Mouse (Mus musculus) heart, embryonic 10.5 days (tissue): ENCODE data around the gene Smad1. TPM values are rescaled to one million over a fixed set of nuclear protein-coding genes. Genes with fewer than 3 reads are reported as not detected.
A peak's percentile ranks its signal among the peaks of the same experiment; 100 is the strongest.
"Not testable (repeated sequence)": the region's sequence is repeated elsewhere in the genome, so short reads cannot be mapped to it uniquely, and the experiment has no call there.

Experiments used
- DNase-seq: peaks from one replicate; pipeline ENCODE4 v3.0.0-alpha.2; 2017; ENCODE audit warnings: low spot score
- H3K27ac ChIP-seq: fragments of 300-500 bp; sonication (generic); 2 replicates; pipeline ENCODE4 v1.5.1; 2016; ENCODE audit warnings: mild to moderate bottlenecking
- H3K27me3 ChIP-seq: fragments of 300-500 bp; sonication (generic); 2 replicates; pipeline ENCODE4 v1.6.1; 2016; ENCODE audit warnings: mild to moderate bottlenecking; ENCODE audit not compliant: poor library complexity, insufficient read depth, severe bottlenecking
- H3K36me3 ChIP-seq: fragments of 300-500 bp; sonication (generic); 2 replicates; pipeline ENCODE4 v1.6.1; 2016; ENCODE audit warnings: mild to moderate bottlenecking, moderate library complexity
- H3K4me1 ChIP-seq: fragments of 300-500 bp; sonication (generic); 2 replicates; pipeline ENCODE4 v1.6.1; 2016; ENCODE audit warnings: mild to moderate bottlenecking
- H3K4me3 ChIP-seq: fragments of 300-500 bp; sonication (generic); 2 replicates; pipeline ENCODE4 v1.5.1; 2016; ENCODE audit warnings: mild to moderate bottlenecking, moderate library complexity
- H3K9me3 ChIP-seq: fragments of 300-500 bp; sonication (generic); 2 replicates; pipeline ENCODE4 v1.6.1; 2016; ENCODE audit warnings: mild to moderate bottlenecking, moderate library complexity
- WGBS: fragments of 180-500 bp; shearing (Covaris S2); methylation state at CpG from one replicate; pipeline ENCODE4 v1.1.7; 2016; 5-methylcytosine and 5-hydroxymethylcytosine counted together
- polyA plus RNA-seq: library from polyadenylated mRNA; unstranded; fragments of >200 nt; fragmentation: Nextera tagmentation; extraction: Ambion mirVana; gene quantifications from 2 replicates; pipeline ENCODE4 v1.2.1, GENCODE M21; 2016

The Smad1 gene
- polyA plus RNA-seq = 20.1 and 32.1 TPM in 2 replicates

DNA sequence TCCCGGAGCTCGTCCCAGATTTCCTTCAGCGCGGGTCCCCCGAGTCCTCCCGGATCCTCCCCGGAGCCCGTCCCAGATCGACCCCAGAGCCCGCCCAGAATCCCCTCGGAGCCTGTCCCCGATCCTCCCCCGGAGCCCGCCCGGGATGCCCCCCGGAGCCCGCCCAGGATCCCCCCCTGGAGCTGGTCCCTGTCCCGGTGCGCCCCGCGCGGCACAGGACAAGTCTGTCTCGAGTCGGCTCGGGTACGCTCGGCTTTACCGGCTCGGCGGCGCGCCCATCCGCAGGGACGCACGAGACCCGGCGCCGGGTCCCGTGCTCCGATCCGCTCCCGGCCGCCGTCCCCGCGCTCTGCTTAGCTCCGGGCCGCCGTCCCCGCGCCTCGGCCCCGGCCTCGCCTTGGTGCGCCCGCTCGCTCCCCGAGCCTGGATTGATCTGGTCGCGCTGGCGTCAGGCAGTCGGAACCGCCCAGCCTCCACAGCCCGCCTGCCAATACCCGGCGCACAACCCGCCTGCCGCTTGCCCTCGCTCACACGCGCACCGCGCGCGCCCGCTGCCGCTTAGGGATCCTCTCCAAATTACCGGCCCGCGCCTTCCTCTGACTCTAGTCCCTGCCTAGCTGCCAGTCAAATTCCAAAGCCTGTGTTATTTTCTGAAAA is at the start of gene Smad1:
Gene Smad1 (minus strand): TSS at position 525 of the 657 bp plus-strand sequence.
- Histone ChIP-seq H3K4me1 (peaks cover 22% of the 10 kb centered on the region), H3K36me3 (no peaks in the 10 kb centered on the region), H3K9me3 (no peaks in the 10 kb centered on the region), H3K4me3 (peak within 1 kb of the TSS; percentile 96), H3K27me3 (no peaks in the 10 kb centered on the region), H3K27ac (peak within 1 kb of the TSS; percentile 99)
- WGBS = under 1% methylated on average over 73 of the region's 80 CpGs
- peak; percentile 95 for DNase-seq

GRCm38 (mm10) chr8:79447260-79447853 is 48.0 kb upstream of the Smad1 start:
- H3K4me3 ChIP-seq = no peak overlapping the region
- no peaks in the 10 kb centered on the region for H3K27me3 ChIP-seq
- no peaks in the 10 kb centered on the region for H3K36me3 ChIP-seq
- no peak for DNase-seq
- H3K27ac ChIP-seq = no peak overlapping the region
- H3K9me3 ChIP-seq = no peaks in the 10 kb centered on the region
- 80% methylated on average over 10 of the region's 10 CpGs for WGBS
- peaks cover 2% of the 10 kb centered on the region; the same call in 1 of the 2 replicates for H3K4me1 ChIP-seq

DNA sequence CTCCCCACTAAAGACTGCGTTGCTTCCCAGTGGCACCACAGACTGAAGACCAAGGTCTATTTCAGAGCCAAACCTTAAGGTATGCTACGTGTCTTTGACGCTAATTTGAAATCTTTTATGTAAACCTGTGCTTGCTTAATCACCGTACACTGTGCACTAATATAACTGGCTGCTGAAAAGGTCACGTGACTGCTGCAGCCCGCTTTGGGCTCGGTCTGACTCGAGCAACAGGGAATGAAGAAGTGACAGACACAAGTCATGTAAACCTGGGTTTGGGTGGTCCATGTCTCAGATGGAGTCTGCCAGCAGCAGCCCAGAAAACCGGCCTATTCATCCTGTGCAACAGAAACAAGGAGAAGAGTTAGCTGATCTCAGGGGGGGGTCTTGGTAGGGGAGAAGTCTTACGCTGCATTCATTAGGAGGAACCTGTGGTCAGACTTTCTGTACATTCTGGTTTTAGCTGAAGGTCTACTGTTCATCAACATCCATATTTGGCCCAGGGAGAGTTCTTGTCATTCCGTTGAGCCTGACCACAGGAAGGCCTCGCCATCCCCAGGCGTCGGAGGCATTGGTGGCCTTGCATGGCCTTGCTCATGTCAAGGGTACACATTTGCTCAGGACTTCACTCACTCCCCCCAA is 44.3 kb upstream of the Smad1 start:
- no peak overlapping the region for H3K27ac ChIP-seq
- H3K4me3 ChIP-seq = no peak overlapping the region
- peaks cover 2% of the 10 kb centered on the region; the same call in 1 of the 2 replicates for H3K4me1 ChIP-seq
- no peaks in the 10 kb centered on the region for H3K9me3 ChIP-seq
- no peak for DNase-seq
- WGBS = 74% methylated on average over 14 of the region's 14 CpGs
- H3K36me3 ChIP-seq = no peaks in the 10 kb centered on the region
- no peaks in the 10 kb centered on the region for H3K27me3 ChIP-seq

GRCm38 (mm10) chr8:79433953-79434500 is 34.7 kb upstream of the Smad1 start:
- Histone ChIP-seq H3K27me3 (no peaks in the 10 kb centered on the region), H3K4me1 (no peaks in the 10 kb centered on the region), H3K4me3 (no peak overlapping the region), H3K27ac (no peak overlapping the region), H3K36me3 (no peaks in the 10 kb centered on the region), H3K9me3 (no peaks in the 10 kb centered on the region)
- DNase-seq = no peak
- 66% methylated on average over 4 of the region's 4 CpGs for WGBS

- Histone ChIP-seq H3K4me3 (no peak overlapping the region), H3K9me3 (no peaks in the 10 kb centered on the region), H3K36me3 (no peaks in the 10 kb centered on the region), H3K27ac (no peak overlapping the region), H3K4me1 (no peaks in the 10 kb centered on the region; the same call in 1 of the 2 replicates), H3K27me3 (no peaks in the 10 kb centered on the region)
- 70% methylated on average over 5 of the region's 5 CpGs for WGBS
- DNase-seq = no peak
Measured at GRCm38 (mm10) chr8:79414907-79415306, 15.6 kb upstream of the Smad1 start.

GRCm38 (mm10) chr8:79410501-79410900 is 11.2 kb upstream of the Smad1 start:
- no peak overlapping the region for H3K27ac ChIP-seq
- 65% methylated on average over 1 of the region's 1 CpGs for WGBS
- DNase-seq = no peak

GRCm38 (mm10) chr8:79407356-79407755 is 8.0 kb upstream of the Smad1 start:
- H3K27ac ChIP-seq, H3K27me3 ChIP-seq, H3K36me3 ChIP-seq, DNase-seq, H3K9me3 ChIP-seq, H3K4me1 ChIP-seq, H3K4me3 ChIP-seq: not testable (repeated sequence)
- WGBS = 66% methylated on average over 1 of the region's 1 CpGs

More at GRCm38 (mm10) chr8:79410501-79410900, 11.2 kb upstream of the Smad1 start:
- Histone ChIP-seq H3K4me1 (no peaks in the 10 kb centered on the region; the same call in 1 of the 2 replicates), H3K9me3 (no peaks in the 10 kb centered on the region), H3K4me3 (no peak overlapping the region), H3K27me3 (no peaks in the 10 kb centered on the region), H3K36me3 (no peaks in the 10 kb centered on the region)

DNA sequence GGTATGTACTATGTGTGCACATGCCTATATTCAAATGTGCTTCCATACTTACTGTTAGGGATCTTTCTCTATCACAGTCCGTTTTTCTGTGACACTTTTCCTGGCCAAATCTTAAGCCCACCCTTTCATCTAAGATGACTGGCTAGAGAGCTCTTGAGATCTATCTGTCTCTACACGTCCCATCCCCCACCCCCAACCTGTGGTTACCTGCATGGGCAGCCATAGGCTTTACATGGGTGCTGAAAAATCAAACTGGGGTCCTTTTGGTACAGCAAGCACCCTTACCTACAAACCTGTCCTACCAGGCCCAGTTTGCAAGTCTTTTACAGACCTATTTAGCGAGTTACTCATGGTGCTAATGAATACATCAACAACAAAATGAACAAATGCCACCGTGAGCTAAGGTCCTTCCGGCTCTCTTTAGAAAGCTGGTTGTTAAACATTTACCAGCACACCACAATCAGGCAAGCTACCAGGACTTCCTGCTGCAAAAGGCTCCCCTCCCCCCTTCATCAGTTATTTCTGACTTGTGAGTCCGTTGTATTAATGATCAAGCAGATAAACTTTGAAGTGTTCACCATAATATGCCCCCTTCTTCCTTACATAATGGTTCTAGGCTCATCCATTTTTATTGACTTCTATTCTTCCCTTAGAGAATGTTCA is 5.7 kb upstream of the Smad1 start:
- Histone ChIP-seq H3K36me3 (no peaks in the 10 kb centered on the region), H3K4me3 (no peak overlapping the region), H3K4me1 (no peaks in the 10 kb centered on the region), H3K27me3 (no peaks in the 10 kb centered on the region), H3K27ac (no peak overlapping the region), H3K9me3 (no peaks in the 10 kb centered on the region)
- 54% methylated on average over 6 of the region's 6 CpGs for WGBS
- no peak for DNase-seq

- Histone ChIP-seq H3K9me3 (no peaks in the 10 kb centered on the region), H3K4me3 (no peak overlapping the region)
- 63% methylated on average over 2 of the region's 2 CpGs for WGBS
Measured at GRCm38 (mm10) chr8:79400671-79401070, 1.4 kb upstream of the Smad1 start.

GRCm38 (mm10) chr8:79398251-79398981 is 902 bp downstream of the Smad1 start:
- Histone ChIP-seq H3K9me3 (no peaks in the 10 kb centered on the region), H3K36me3 (no peaks in the 10 kb centered on the region), H3K4me3 (peak overlapping the region; percentile 96), H3K27ac (peak overlapping the region; percentile 99), H3K27me3 (no peaks in the 10 kb centered on the region), H3K4me1 (peaks cover 28% of the 10 kb centered on the region)
- DNase-seq = peak; percentile 84
- WGBS = under 1% methylated on average over 57 of the region's 68 CpGs

More at GRCm38 (mm10) chr8:79400671-79401070, 1.4 kb upstream of the Smad1 start:
- no peak for DNase-seq
- H3K4me1 ChIP-seq = peaks cover 14% of the 10 kb centered on the region
- H3K27me3 ChIP-seq = no peaks in the 10 kb centered on the region
- no peaks in the 10 kb centered on the region for H3K36me3 ChIP-seq
- H3K27ac ChIP-seq = no peak overlapping the region

DNA sequence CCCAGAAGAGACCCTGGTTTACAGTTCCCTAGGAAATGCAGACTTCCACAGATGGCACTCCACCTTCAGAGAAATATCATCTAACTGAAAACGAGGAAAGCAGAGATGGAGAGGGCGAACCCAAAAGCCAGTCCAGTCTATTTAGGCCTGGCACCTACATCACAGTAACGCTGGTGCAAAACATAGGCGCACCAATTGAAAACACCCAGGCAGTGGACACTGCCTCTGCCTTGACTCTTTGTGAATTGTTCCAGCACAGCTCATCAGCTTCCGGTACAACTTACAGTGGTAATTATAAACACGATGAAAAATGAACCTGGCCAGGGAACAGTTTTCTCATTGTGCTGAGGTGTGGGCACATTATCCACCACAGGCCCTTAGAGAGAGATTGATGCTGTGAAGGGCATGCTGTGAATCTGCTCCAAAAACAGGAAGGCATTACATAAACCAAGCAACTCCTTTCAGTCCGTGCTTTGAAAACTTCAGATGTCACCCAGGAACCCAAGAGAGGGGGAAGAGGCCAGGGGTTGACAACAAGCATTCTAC is 1.5 kb downstream of the Smad1 start:
- Histone ChIP-seq H3K4me1 (peaks cover 30% of the 10 kb centered on the region), H3K9me3 (no peaks in the 10 kb centered on the region), H3K27me3 (no peaks in the 10 kb centered on the region), H3K36me3 (no peaks in the 10 kb centered on the region), H3K27ac (peak overlapping the region; percentile 99), H3K4me3 (peak overlapping the region; percentile 96)
- WGBS = 31% methylated on average over 7 of the region's 7 CpGs
- no peak for DNase-seq

- Histone ChIP-seq H3K4me1 (peaks cover 32% of the 10 kb centered on the region), H3K4me3 (no peak overlapping the region), H3K9me3 (no peaks in the 10 kb centered on the region), H3K27me3 (no peaks in the 10 kb centered on the region), H3K27ac (no peak overlapping the region), H3K36me3 (no peaks in the 10 kb centered on the region)
- no peak for DNase-seq
- WGBS = 90% methylated on average over 6 of the region's 6 CpGs
Measured at GRCm38 (mm10) chr8:79396911-79397310, 2.4 kb downstream of the Smad1 start.
